Mouse (Mus musculus) embryonic fibroblast, embryonic 13.5 days (primary cell): ENCODE results near the gene Smad6. TPM values are rescaled to one million over a fixed set of nuclear protein-coding genes. Genes with fewer than 3 reads are reported as not detected.

Source experiments
- H3K27ac ChIP-seq: 2 replicates; pipeline ENCODE4 v1.5.1; 2012; ENCODE audit warnings: low read length, control low read depth, inconsistent platforms; ENCODE audit not compliant: insufficient read depth
- H3K4me1 ChIP-seq: 2 replicates; pipeline ENCODE4 v1.6.1; 2011; ENCODE audit warnings: low read length; ENCODE audit not compliant: control insufficient read depth, insufficient read depth
- H3K4me3 ChIP-seq: 2 replicates; pipeline ENCODE4 v1.5.1; 2011; ENCODE audit warnings: mild to moderate bottlenecking, control low read depth, low read length; ENCODE audit not compliant: insufficient read depth
- CTCF ChIP-seq: IDR thresholded peaks from 2 replicates; pipeline ENCODE4 v1.5.1; 2011; ENCODE audit warnings: mild to moderate bottlenecking, control low read depth, low read length, moderate library complexity, borderline replicate concordance; ENCODE audit not compliant: insufficient read depth
- POLR2A ChIP-seq: IDR thresholded peaks from 2 replicates; pipeline ENCODE4 v1.6.1; 2011; ENCODE audit warnings: low read depth, mild to moderate bottlenecking, control low read depth, low read length, moderate library complexity
- polyA plus RNA-seq: library from polyadenylated mRNA; stranded (reverse); fragments of >200 nt; gene quantifications from 2 replicates; pipeline ENCODE4 v1.2.4, GENCODE M21; 2011; ENCODE audit warnings: low read depth; ENCODE audit not compliant: missing spikeins, insufficient read length

The Smad6 gene
- polyA plus RNA-seq, 1 experiment, result 8.3 TPM

GRCm38 (mm10) chr9:63975996-63976395 is 45.9 kb downstream of the Smad6 start:
- Histone ChIP-seq H3K4me1 (peaks cover 23% of the 10 kb centered on the region), H3K4me3 (no peak overlapping the region), H3K27ac (no peak overlapping the region)
- TF ChIP-seq POLR2A, result no peak
- no peak for TF ChIP-seq CTCF

- H3K27ac ChIP-seq, result peak overlapping the region; percentile 44; the same call in 1 of the 2 replicates
- H3K4me1 ChIP-seq, result peaks cover 20% of the 10 kb centered on the region
- no peak for TF ChIP-seq POLR2A
- TF ChIP-seq CTCF, result no peak
- H3K4me3 ChIP-seq, result no peak overlapping the region
Observed at GRCm38 (mm10) chr9:63974258-63975023, 47.4 kb downstream of the Smad6 start.

- Histone ChIP-seq H3K4me3 (no peak overlapping the region), H3K27ac (peak overlapping the region; percentile 44; the same call in 1 of the 2 replicates), H3K4me1 (peaks cover 25% of the 10 kb centered on the region)
- TF ChIP-seq CTCF, result no peak
- no peak for TF ChIP-seq POLR2A
Observed at GRCm38 (mm10) chr9:63973662-63974190, 48.1 kb downstream of the Smad6 start.

GRCm38 (mm10) chr9:63972576-63973290 is 49.1 kb downstream of the Smad6 start:
- no peak overlapping the region for H3K27ac ChIP-seq
- peaks cover 19% of the 10 kb centered on the region for H3K4me1 ChIP-seq
- H3K4me3 ChIP-seq, result no peak overlapping the region
- TF ChIP-seq CTCF (no peak), POLR2A (no peak)

GRCm38 (mm10) chr9:63971557-63971956 is 50.3 kb downstream of the Smad6 start:
- Histone ChIP-seq H3K4me1 (peaks cover 19% of the 10 kb centered on the region), H3K27ac (no peak overlapping the region), H3K4me3 (no peak overlapping the region)
- TF ChIP-seq CTCF (no peak), POLR2A (no peak)

- no peak overlapping the region for H3K4me3 ChIP-seq
- peaks cover 24% of the 10 kb centered on the region for H3K4me1 ChIP-seq
Observed at GRCm38 (mm10) chr9:63970836-63971235, 51.0 kb downstream of the Smad6 start.

GRCm38 (mm10) chr9:63970388-63970787 is 51.5 kb downstream of the Smad6 start:
- Histone ChIP-seq H3K27ac (peak overlapping the region; percentile 34), H3K4me1 (peaks cover 28% of the 10 kb centered on the region), H3K4me3 (no peak overlapping the region)
- TF ChIP-seq POLR2A (no peak), CTCF (no peak)

More at GRCm38 (mm10) chr9:63970836-63971235, 51.0 kb downstream of the Smad6 start:
- TF ChIP-seq POLR2A, result no peak
- no peak for TF ChIP-seq CTCF
- H3K27ac ChIP-seq, result peak overlapping the region; percentile 34; the same call in 1 of the 2 replicates

- peak overlapping the region; percentile 2; the same call in 1 of the 2 replicates for H3K27ac ChIP-seq
- TF ChIP-seq CTCF (no peak), POLR2A (no peak)
- H3K4me1 ChIP-seq, result peaks cover 29% of the 10 kb centered on the region
- H3K4me3 ChIP-seq, result no peak overlapping the region
Observed at GRCm38 (mm10) chr9:63969467-63969866, 52.4 kb downstream of the Smad6 start.

- TF ChIP-seq CTCF, result no peak
- TF ChIP-seq POLR2A, result no peak
- Histone ChIP-seq H3K27ac (peak overlapping the region; percentile 15; the same call in 1 of the 2 replicates), H3K4me1 (peaks cover 27% of the 10 kb centered on the region), H3K4me3 (no peak overlapping the region)
Observed at GRCm38 (mm10) chr9:63968592-63968991, 53.3 kb downstream of the Smad6 start.
